Mouse (Mus musculus) testis, adult 2 months (tissue): Measurements from ENCODE around the gene Zfp719. TPM values are rescaled to one million over a fixed set of nuclear protein-coding genes. Genes with fewer than 3 reads are reported as not detected.

ENCODE experiments used
- H3K27ac ChIP-seq: fragments of 200-500 bp; 2 replicates; pipeline ENCODE4 v1.5.1; 2012; ENCODE audit warnings: low read depth, low read length; ENCODE audit not compliant: control insufficient read depth, insufficient read depth
- H3K27me3 ChIP-seq: fragments of 200-500 bp; 2 replicates; pipeline ENCODE4 v1.6.1; 2012; ENCODE audit warnings: mild to moderate bottlenecking, low read length, moderate library complexity; ENCODE audit not compliant: control insufficient read depth, insufficient read depth
- H3K36me3 ChIP-seq: fragments of 200-500 bp; 2 replicates; pipeline ENCODE4 v1.6.1; 2012; ENCODE audit warnings: mild to moderate bottlenecking, low read length; ENCODE audit not compliant: control insufficient read depth, insufficient read depth
- H3K4me1 ChIP-seq: fragments of 200-500 bp; 2 replicates; pipeline ENCODE4 v1.6.1; 2012; ENCODE audit warnings: low read length; ENCODE audit not compliant: control insufficient read depth, insufficient read depth
- H3K4me3 ChIP-seq: fragments of 200-500 bp; 2 replicates; pipeline ENCODE4 v1.5.1; 2012; ENCODE audit warnings: low read depth, mild to moderate bottlenecking, low read length, moderate library complexity, mixed read lengths; ENCODE audit not compliant: control insufficient read depth
- CTCF ChIP-seq: fragments of 200-500 bp; IDR thresholded peaks from 2 replicates; pipeline ENCODE4 v1.5.1; 2012; ENCODE audit warnings: low read depth, mild to moderate bottlenecking, inconsistent platforms, low read length, moderate library complexity; ENCODE audit not compliant: control insufficient read depth, insufficient read depth, insufficient replicate concordance
- POLR2A ChIP-seq: fragments of 200-500 bp; IDR thresholded peaks from 2 replicates; pipeline ENCODE4 v1.6.1; 2012; ENCODE audit warnings: low read depth, mild to moderate bottlenecking, inconsistent platforms, low read length, moderate library complexity; ENCODE audit not compliant: control insufficient read depth
- polyA plus RNA-seq: library from polyadenylated mRNA; depleted of rRNA; stranded (reverse); fragments of >200 nt; gene quantifications from 2 replicates; pipeline ENCODE4 v1.2.3, GENCODE M21; 2012

The Zfp719 gene
- polyA plus RNA-seq, 1 experiment, result 3.8 TPM

DNA sequence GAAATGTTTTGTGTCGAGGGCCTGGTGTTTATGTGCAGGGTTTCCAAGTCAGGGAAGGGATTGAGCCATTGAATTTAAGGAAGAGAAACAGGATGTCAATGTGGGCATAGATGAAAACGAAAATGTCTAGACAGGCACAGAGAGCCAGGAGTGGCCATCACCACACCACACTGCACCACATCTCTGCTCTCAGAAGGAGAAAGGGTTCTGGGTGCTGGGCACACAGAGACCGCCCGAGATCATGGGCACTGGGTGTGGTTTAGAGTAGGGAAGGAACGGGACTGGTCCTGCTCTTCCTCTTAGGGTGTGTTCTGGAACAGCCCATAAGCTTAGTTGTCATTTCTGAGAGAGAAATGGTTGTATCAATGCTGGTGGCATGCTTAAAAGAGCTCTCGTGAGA lies 16.1 kb upstream of the Zfp719 start:
- Histone ChIP-seq H3K4me3 (no peak overlapping the region), H3K27me3 (no peaks in the 10 kb centered on the region), H3K36me3 (no peaks in the 10 kb centered on the region), H3K27ac (no peak overlapping the region), H3K4me1 (peaks cover 11% of the 10 kb centered on the region)
- TF ChIP-seq CTCF (no peak), POLR2A (no peak)

DNA sequence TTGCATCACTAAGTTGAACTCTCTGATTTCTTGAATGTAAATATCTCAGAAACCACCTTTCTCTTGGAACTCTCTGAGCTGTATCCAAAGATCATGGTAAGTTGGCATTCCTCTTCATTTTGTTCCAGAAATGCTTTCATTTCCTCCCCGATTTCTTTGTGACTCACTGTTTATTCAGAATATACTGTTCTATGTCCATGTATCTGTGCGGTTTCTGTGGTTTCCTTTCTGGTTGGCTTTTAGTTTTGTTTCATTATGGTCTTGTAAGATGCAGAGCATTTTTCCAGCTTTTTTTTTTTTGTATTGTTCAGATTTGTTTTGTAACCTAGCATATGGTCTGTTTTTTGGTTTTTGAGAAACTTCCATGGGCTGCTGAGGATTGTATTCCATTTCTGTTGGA lies 8.2 kb upstream of the Zfp719 start:
- TF ChIP-seq POLR2A (no peak), CTCF (no peak)
- no peaks in the 10 kb centered on the region for H3K36me3 ChIP-seq
- H3K4me3 ChIP-seq, result no peak overlapping the region
- H3K4me1 ChIP-seq, result no peaks in the 10 kb centered on the region
- H3K27me3 ChIP-seq, result no peaks in the 10 kb centered on the region
- no peak overlapping the region for H3K27ac ChIP-seq

GRCm38 (mm10) chr7:43580526-43580925 lies 1.1 kb downstream of the Zfp719 start:
- no peaks in the 10 kb centered on the region for H3K27me3 ChIP-seq
- no peak for TF ChIP-seq CTCF
- no peak for TF ChIP-seq POLR2A
- H3K36me3 ChIP-seq, result no peaks in the 10 kb centered on the region
- H3K27ac ChIP-seq, result no peak overlapping the region
- H3K4me1 ChIP-seq, result peaks cover 7% of the 10 kb centered on the region
- H3K4me3 ChIP-seq, result peak overlapping the region; percentile 82

DNA sequence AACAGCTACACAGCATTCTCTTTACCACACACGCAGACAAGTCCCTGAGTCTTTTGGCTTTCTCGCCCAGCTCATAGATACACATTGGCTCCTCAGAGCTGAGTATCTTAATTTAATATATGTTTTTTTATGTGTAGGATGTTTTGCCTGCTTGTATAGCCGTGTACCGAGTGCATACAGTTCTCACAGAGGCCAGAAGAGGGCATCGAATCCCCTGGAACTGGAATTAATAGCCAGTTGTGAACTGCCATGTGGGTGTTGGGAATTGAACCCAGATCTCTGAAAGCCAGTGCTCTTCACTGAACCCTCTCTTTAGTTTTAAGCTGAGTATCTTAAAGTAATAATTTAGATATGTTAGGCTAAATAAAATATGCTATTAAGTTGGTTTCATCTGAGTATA lies 5.4 kb downstream of the Zfp719 start:
- TF ChIP-seq CTCF (no peak), POLR2A (no peak)
- H3K27me3 ChIP-seq, result no peaks in the 10 kb centered on the region
- H3K36me3 ChIP-seq, result no peaks in the 10 kb centered on the region; the same call in 1 of the 2 replicates
- peaks cover 6% of the 10 kb centered on the region for H3K4me1 ChIP-seq
- no peak overlapping the region for H3K27ac ChIP-seq
- H3K4me3 ChIP-seq, result no peak overlapping the region

GRCm38 (mm10) chr7:43601884-43602283 lies 22.5 kb downstream of the Zfp719 start:
- Histone ChIP-seq H3K36me3 (no peaks in the 10 kb centered on the region), H3K27ac (no peak overlapping the region), H3K4me3 (no peak overlapping the region), H3K27me3 (no peaks in the 10 kb centered on the region), H3K4me1 (no peaks in the 10 kb centered on the region)
- TF ChIP-seq CTCF (no peak), POLR2A (no peak)

DNA sequence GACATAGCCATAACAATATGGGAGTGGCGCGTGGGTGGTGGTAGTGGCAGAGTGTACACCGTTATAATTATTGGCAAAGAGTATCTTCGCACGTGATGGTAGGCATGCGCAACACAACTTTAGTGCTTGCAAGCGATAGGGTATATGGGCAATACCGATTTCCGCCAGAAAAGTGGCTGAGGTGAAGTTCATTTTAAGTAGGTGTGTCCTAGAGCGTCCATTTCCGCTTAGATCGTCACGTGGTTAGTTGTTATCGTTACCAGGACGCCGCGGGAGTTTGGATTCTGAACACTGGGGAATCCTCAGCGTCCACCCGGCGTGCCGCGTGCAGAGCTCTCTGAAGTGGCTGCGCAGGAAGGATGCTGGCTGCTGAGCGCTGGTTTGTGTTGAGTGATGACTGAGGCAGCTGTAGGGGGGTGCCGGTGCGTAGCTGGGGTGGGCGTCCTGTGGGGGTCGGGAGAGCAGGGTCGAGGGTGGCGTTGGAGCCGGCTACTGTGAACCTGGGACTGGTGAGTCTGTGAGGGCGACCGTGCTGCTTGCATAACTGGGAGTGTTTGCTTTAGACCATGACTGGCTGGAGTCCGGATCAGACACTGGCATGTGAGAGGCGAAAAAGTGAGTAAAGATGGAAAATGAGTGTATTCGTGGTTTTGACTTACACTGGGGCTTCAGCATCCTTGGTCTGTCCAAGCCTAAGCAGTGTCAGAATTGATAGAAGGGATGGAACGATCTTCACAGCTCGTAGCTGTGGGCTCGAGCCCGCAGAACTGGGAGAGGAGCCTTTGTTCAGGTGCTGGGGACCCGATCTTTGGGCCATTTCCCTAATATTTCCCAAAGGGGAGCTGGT lies 27.7 kb downstream of the Zfp719 start, which contains the start of gene Zfp819:
Gene Zfp819, plus strand, starts transcription at position 274 of the 847 bp plus-strand sequence.
- Histone ChIP-seq H3K4me3 (peak within 1 kb of the TSS; percentile 73), H3K27me3 (no peaks in the 10 kb centered on the region), H3K4me1 (peaks cover 8% of the 10 kb centered on the region), H3K36me3 (no peaks in the 10 kb centered on the region), H3K27ac (peak within 1 kb of the TSS; percentile 39)
- no peak for TF ChIP-seq CTCF
- no peak; the same call in 1 of the 2 replicates for TF ChIP-seq POLR2A

- Histone ChIP-seq H3K4me3 (peak overlapping the region; percentile 73), H3K27me3 (no peaks in the 10 kb centered on the region), H3K27ac (peak overlapping the region; percentile 20; the same call in 1 of the 2 replicates), H3K36me3 (no peaks in the 10 kb centered on the region), H3K4me1 (peaks cover 8% of the 10 kb centered on the region)
- TF ChIP-seq CTCF, result no peak
- TF ChIP-seq POLR2A, result no peak
These were observed 28.4 kb downstream of the Zfp719 start for GRCm38 (mm10) chr7:43607743-43608287.
